Mouse (Mus musculus) frontal cortex, postnatal 14 days (tissue): Measurements from ENCODE around the gene Lpar3.

Experiments
- DNase-seq, 2 experiments: peaks; one replicate each; pipeline ENCODE4 v3.0.0; 2022; ENCODE audit warnings: low spot score in 2 of 2

The Lpar3 gene

DNA sequence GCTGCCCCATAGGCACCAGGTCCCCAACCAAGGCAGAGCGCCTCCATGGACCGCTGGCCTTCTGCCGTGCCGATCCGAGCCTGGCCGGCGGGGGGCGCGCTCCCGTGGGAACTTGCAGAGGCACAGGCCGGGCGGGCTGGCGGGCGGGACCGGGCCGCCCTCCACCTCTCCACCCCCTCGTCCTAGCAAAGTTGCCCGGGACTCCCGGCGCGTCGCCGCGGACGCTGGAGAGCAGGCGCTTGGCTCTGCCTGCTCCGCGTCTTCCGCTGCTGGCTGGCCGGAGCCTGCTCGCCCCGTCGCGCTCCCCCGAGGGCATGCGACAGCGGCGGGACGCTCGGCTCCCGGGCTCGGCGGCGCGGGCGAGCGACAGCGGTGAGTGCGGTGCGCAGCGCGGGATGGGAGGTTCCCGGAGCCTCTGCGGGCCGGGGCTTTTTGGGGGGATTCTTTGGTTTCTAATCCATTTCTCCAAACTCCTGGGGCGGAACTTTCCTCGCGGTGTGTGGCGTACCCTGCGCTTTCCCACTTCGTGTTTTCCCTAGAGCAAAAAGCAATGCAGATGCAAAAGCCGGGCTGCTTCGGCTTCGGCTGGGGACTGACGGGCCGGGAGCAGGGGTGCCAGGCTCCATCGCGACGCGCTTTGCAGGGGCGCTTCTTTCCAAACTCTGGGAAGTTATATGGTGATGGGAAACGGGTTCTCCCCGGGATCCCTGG lies at the start of gene Lpar3:
Gene Lpar3, plus strand, starts transcription at position 188 of the 711 bp plus-strand sequence.
- DNase-seq: peak in 1 of 2 experiments; percentile 42

DNA sequence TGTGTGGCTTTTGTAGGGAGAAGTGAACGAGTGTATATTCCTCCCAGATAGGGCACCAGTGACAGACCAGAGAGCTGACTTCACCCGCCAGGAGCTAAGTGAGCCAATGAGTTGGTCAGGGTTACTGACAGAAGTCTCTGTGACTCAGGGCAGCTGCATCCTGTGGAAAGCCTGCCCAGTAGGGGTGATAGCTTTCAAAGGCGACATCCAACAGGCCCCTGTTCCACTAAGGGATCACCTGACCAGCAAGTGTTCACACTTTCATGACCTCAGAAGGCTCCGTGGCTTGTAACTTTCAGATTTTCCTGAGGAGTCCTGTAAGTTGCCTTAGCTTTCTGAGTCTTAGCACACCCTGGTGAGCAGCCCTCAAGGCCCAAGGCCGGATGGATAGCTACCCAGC lies 47.7 kb upstream of the Lpar3 start:
- DNase-seq: no peak

DNA sequence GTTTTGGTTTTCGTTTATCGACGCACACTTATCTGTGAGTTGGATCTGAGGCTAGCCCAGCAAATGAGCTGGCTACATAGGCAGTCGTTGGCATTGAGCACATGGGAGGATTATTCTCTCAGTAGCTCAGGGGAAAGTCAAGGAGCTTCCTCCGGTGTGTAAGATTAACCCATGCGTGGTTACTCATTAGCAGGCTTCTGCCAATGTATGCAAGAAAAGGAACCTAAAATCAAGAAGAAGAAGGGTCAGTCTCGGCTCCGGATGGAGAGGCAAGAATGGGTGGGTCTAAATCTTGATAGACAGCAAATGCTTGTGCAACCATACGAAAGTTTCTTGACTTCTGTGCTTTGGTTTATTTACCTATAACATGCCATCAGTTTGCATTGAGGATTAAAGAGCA lies 46.5 kb upstream of the Lpar3 start:
- no peak for DNase-seq

DNA sequence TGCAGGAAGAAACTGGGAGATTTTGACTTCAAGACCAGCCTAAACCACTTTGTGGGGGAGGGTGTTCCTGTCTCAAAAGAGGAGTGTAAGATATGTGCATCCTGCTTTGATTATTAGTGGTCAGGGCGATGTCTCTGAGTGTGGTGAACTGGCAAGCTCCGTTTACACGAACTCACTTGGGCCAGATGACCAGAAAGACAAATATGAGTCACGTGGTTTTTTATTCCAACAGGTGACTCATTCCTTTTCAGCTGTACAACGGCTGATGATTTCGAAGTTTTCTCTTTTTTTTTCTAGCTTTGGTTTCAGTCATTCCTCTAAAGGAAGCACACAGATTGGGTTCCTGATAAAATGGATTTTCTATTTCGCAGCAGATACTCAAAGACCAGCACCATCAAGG lies 43.5 kb upstream of the Lpar3 start:
- DNase-seq: no peak

DNA sequence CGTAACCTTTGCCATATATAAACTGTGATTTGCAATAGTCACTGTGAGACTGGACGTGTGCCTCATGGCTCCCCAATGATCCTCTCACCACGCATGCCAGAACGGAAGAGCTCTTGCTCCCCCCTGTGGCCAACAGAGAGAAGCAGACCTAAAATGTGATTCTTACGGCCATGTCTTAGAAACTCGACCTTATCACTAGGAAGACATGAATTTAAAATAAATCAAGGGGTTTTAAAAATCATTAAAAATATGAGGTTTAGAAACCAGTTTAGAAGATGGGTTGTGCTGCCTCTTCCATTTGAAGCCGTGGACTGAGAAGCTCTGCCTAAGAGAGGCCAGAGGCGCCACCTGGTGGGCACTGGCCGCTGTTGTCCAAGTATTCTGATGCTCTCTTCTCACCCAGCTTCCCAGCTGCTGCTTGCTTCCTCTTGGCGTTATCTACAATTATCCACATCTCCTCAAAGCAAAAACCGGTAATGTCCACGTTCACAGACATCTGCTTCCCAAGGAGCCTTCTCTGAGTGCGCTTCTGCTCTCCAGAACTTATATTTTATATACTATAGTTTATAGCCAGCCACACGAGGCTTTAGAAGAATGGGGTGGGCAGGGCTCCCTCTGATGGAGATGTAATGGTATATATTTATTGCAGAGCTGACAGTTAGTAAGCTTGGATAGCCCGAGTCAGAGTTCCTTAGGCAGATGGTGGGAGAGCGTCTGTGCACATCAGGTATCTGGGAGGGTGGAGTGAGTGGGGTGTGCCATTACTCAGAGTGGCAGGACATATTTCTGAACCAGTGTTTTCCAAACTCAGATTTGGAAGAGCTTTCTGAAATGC lies 42.8 kb upstream of the Lpar3 start:
- DNase-seq: peak; percentile 42 to 78

DNA sequence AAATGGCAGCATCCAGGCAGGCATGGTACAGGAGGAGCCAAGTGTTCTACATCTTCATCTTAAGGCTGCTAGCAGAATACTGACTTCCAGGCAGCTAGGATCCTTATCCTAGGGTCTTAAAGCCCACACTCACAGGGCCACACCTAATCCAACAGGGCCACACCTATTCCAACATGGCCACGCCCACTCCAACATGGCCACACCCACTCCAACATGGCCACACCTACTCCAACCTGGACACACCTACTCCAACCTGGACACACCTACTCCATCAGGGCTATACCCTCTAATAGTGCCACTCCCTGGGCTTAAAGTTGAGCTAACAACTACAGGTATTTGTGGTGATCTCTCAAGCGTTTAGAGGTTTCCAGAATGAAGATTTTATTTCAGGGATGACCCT lies 40.4 kb upstream of the Lpar3 start:
- DNase-seq: no peak

DNA sequence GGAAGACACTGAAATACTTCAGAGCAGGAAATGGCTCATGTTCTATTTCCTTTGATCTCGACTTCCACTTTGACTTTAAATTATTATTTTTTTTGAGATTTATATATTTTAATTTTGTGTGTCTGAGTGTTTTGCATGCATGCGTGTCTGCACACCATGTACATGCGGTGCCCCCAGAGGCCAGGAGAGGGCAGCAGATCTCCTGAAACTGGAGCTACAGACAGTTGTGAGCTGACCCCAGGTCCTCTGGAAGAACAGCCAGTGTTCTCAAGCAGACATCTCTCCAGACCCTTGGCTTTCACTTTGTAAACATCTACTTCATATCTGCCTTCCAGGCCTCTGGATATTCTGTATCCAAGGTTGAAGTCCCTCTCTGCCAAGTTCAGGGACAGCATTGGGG lies 39.8 kb upstream of the Lpar3 start:
- DNase-seq: peak in 1 of 2 experiments; percentile 41

DNA sequence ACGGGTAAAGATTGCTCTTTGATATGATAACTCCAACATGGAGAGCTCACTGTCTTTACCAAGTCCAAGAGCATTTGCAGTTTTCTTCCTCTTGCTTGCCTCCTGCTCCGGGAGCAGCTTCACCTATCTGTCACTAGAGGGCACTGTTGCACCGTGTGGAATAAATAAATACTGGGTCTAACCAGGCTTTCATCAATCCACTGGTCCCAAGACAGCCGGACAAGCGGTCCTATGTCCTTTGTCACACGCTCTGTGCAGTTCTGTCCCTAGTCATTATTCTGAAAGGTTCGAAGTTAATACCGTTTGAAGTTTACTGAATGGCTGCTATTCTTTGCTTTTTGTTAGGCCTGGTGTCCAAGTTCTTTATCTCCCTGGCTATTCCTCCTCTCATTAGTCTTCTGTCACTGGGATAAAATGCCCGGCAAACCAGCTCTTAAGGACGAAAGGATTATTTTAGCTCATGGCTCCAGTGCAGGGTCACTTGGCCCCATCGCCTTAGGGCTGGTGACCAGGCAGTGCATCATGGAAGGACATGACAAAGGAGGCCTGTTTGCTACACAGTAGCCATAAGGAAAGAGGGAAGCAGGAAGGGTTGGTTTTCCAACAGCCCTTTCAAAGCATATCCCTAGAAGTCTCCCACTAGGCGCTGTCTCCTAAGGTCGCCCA lies 35.6 kb upstream of the Lpar3 start:
- DNase-seq: peak; percentile 62 to 69

DNA sequence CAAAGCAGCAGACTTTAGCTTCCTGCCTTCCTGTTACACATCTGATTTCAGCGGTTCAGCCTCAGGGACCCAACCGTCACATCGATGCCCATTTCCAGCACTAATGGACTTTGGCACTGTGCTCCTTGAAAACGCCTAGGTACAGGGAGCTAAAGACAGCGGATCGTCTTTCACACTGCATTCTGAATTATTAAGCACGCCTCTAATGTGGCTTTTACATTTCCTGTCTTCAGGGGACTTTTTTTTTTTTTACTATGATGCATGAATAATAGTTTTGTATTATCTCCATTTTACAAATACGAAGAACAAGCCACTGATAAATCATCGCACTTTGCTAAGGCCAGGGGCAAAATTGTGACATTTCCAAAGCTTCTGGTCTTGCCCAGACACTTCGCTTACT lies 34.7 kb upstream of the Lpar3 start:
- no peak for DNase-seq

DNA sequence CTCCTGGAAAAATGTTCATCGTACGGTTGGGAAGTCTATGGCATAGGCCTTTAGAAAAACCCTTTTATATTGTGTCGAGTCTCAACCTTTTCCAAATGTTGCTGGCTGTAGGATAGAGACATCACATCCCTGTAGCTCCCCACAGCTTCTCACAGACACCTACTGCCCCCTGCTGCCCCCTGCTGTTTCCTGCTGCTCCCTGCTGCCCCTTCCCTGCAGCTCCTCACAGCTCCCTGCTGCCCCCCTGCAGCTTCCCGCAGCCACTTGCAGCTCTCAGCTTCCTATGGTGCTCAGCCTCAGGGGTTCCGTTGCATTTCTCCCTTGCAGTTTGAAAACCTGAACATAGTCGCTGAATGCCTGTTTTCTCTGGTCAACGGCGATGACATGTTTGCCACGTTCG lies 30.8 kb upstream of the Lpar3 start:
- no peak for DNase-seq

DNA sequence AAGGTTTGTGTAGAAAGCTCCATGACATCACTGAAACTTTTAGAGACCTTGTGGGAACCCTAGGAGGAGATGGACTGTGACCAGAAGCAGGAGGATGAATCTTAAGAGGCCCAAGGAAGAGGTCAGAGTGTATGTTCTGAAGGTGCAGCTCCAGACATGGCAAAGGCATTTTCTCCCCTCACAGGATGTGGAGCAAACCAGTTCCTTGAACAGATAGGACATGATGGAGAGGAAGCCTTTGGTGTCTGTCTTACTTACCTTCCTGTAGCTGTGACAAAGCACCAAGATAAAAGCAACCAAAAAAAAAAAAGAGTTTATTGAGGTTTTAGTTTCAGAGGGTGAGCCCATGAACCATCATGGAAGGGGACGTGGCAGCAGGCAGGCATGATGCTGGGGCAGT lies 28.3 kb upstream of the Lpar3 start:
- DNase-seq: no peak

DNA sequence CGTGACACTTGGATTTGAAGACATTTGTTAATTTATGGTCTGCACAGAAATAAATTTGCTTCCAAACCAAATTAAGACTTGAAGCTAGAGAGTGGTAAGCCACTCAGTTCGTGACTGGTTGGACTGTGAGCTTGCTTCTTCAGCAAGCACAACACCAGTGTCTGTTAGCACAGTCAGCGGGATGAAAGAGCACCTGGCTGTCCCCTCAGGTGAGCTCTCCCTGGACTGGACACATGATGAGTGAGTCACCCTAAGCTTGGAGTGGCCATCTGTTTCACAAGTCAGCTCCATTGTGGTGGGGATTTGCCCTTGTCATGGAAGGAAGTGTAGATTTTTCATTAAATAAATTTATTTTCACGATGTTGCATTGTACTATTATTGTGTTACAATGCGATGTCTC lies 25.6 kb upstream of the Lpar3 start:
- DNase-seq: no peak

DNA sequence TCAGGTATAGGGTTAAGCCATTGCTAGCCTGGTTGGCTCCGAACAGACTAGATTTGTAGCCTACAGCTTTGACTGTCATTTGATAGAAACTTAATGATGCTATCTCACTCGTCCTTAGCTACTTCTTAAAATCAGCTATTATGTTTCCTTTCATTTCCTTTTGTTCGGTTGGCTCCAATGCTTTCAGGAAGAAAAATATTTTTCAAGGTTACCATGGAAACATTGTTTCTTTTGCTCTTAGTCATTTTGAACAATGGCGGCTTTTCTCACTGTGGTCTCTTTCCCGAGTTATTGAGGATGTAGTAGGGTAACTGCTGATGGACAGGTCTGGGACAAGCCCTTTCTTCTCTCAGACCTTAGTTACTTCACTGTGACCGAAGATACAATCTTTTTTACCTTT lies 24.5 kb upstream of the Lpar3 start:
- DNase-seq: no peak

DNA sequence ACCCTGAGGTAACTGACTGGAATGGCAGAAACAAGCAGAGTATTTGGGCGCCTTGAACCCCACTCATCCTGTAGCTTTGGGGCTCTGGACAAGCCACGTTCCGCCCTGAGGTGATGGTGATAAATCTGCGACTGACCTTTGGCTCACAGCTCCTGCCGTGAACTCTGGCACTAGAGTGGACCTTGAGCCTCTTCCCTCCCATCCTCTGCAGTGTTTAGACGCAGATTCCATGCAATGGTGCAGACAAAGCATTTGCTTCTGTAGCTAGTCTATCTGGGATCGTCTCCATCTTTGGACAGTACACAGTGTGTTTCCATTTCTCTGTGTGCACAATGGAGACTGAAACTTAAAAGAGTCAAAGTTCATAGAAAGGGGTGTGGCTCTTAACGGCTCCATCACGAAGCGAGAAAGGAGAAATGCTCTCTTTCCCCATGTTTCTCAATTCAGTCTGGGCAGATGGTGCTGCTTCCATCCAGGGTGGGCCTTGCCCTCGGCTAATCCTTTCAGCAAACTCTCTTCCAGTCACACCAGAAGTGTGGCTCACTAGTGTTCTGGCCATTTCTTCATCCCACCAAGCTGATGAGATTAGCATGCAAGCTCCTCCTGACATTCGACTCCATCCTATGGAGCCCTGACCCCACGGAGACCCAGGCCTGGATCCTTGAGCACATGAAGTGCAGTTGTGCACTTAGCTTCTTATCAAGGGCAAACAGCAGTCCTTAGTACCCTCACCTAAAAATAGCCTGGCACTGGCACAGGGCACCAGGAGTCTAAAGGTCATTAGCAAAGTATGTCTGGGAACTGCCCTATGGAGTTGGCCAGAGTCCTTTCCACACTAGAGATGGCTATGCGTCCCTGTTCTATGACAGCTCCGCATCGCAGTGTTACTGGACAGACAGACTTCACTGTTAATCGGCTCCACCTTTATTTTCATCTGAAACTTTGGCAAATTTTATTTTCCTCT lies 23.7 kb upstream of the Lpar3 start:
- no peak for DNase-seq

DNA sequence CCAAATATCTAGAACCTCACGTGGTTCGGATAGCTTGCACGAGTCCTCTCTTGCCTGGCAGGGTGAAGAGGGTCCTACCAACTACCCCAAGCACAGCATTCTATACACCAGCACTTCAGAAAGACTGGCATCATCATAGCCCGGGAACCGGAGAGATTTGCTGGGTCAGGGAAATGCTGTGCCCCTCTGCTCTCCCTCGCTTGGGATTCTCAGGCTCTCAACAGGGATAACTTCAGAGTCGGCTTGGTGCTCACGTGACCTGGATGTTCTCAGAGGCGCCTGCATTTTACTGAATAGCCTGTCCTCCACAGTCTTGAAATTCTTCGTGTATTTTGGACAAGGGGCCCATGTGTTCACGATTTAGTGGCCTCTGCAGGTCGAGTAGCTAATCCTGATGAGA lies 23.0 kb upstream of the Lpar3 start:
- DNase-seq: no peak

DNA sequence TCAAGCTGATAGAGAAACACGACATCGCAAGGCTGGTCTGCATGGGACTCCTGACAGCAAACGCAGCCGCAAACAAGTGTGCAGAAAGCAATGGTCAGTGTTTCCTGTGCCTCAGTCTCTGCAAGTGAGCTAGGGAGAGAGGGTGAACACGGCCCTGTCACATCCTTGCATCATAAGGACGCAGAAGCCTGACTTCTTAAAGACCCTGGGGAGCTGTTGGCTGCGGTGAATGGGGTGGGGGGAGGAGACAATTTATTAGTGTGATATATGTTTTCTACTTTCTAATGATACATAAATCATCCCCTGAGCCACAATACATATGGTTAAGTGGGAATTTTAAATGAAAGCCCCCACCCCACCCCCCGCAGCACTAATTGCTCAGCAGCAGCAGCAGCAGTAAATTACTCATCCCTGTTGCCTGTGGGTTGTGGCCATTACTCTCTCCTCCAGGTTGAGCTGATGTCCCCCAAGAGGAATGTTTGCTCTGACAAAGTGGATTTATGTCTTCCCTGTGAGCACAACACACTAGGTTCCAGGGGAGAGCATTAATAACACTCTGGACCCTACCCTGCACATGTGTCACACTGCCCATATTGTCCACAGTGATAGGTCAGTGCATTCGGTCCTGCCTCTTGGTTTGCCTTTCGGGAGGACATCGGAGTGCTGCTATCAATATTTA lies 21.8 kb upstream of the Lpar3 start:
- no peak for DNase-seq

DNA sequence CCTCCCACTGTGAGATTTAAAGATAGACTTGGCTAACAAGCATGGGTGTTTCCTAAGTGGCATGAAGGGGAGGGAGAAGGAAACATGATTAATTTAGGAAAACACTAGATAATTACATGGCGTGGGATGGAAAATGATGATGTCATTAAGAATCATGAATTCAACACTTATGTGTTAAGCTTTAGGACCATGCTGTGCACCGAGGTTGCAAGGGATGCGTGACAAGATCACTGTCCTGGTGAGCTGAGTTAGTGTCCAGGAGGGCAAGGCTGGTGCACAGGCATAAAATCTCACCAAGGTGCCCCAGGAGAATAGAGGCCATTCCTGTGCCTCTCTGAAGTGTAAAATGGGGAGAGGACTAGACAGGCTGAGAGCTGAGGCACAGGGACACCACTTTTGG lies 21.3 kb upstream of the Lpar3 start:
- no peak for DNase-seq

DNA sequence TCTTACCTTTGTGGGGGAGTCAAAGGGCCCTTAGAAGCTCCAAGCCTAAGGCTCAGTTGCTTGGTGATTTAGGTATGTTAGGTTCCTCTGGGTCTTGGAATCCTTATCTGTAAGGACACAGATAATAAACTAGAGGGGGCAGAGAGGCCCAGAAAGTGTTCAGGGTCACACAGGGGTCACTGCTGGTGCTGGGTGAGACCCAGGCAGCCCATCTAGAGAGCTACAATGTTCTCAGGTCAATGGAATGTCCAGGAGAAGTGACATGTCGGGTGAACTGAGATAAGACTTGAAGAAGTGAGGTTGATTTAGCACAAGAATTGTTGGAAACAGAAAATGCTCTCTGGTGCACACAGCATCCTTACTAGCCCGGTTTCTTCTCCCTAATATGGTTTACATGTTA lies 16.4 kb upstream of the Lpar3 start:
- DNase-seq: no peak

DNA sequence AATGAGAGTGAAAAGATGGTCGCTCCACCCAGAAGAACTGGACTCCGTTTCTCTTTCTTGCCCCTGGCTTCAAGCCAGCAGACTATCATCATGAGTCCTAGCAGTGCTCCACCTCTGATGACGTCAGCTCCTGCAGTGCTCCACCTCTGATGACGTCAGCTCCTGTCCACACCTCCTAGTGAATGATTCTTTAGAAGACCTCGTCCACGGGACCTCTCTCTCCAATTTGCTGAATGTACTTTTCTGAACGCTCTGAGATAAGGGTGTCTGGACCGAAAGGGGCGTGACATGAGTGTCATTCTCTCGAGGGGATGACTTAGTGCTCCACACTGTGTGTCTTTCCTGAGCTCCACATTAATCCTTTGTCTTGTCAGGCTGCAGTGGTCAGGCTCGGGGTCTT lies 15.5 kb upstream of the Lpar3 start:
- no peak for DNase-seq

DNA sequence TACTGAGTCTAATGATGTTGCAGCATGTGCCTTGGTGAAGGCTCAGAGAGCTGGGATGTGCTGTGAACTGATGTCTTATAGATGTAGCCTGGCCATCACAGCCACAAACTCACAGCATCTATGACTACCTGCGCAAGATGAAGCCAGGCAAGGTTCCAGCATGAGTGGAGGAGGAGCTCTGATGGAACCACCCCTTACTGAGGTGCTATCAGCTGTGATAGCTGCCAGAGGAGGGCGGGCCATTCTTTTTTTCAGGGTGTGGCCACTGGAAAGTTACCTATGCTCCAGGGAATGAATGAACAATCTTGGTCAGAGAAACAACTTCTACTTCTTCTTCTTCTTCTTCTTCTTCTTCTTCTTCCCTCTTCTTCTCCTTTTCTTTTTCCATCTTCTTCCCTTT lies 14.1 kb upstream of the Lpar3 start:
- DNase-seq: no peak

DNA sequence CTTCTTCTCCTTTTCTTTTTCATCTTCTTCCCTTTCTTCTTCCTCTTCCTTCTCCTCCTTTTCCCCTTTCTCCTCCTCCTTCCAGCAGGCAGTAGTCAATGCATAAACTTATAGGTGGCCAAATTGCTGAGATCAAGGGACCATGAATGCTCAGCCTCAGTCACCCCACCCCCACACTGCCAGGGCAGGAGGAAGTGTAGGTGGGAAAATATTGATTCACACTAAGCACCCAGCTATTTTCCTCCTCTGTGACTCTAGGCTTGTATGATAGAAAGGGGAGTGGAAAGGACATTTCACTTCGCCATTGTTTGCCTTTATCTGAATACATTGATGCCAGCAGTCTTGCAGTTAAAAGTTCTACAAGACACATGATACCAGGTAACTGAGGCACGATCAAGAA lies 13.3 kb upstream of the Lpar3 start:
- no peak for DNase-seq
